Mouse (Mus musculus) heart, postnatal 10 days (tissue): ENCODE measurements at regions not wholly inside any gene's neighbourhood (a gene's known extent, or its start where the extent isn't known, plus 50 kb on each side); places are given as distances from the start of the nearest gene placed in this dataset.

Source experiments
- DNase-seq, 2 experiments: peaks; one replicate each; pipeline ENCODE4 v3.0.0; 2021
- intact Hi-C: fragments of 180-260 bp; cut with DNase I; formaldehyde crosslinking; loops from one replicate; pipeline ENCODE4 v1.15.1; 2025

DNA sequence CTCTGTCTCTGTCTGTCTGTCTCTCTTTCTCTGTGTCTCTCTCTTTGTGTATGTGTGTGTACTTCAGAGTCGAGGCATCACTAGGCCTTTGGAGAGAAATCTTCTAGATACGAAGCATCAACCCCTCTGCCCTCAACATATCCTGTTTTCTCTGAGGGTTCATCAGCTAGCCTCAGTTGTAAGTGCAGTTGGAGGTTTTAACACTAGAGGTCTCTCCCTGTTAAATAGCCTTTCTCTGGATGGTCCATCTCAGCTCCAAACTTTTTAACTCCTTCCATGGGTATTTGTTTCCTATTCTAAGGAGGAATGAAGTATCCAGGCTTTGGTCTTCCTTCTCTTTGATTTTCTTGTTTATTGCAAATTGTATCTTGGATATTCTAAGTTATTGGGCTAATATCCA, 147.8 kb upstream of the Defb41 start:
- intact Hi-C loops: loop anchor here (5.0 kb wide), 1 partner anchor 565 kb away; no protein-coding TSS in a partner anchor
- DNase-seq: peak in 1 of 2 experiments; percentile 4

DNA sequence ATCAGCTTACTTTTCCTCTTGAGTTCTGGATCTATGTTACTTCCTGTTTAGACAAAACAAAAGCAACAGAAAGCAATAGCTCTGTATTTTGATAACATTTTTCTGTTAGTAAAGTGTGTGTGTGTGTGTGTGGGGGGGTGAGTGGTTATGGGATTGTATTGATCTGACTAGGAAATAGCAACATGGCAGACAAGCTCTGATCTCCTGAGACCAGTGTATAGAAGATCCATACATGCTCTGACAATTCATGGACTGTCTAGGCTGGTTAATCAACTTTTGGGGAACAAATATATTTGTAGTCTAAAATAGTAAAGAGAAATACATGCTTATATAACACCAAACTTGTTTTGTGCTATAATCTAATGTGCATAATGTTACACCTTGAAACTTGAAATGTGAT, 124.7 kb upstream of the Defb41 start:
- DNase-seq: no peak
- intact Hi-C loops: no loop called here

DNA sequence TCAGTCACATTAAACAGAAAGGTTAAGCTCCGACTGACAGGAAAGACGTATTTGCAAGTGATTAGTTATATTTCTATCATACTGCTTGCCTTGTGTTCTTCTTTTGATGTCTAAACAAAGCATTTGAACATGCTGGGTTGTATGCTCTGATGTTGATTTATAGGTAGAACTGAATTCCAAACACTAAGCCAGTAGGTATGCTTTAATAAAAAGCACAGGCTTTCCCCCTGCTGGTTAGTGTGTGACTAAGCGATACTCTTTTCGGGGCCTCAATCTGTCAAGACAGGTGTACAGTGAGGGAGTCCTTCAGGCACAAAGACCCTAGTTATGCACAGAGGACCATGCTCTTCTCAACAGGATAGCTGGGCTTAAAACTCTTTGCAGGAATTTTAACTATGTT, 119.1 kb upstream of the Defb41 start:
- intact Hi-C loops: no loop called here
- DNase-seq: no peak

DNA sequence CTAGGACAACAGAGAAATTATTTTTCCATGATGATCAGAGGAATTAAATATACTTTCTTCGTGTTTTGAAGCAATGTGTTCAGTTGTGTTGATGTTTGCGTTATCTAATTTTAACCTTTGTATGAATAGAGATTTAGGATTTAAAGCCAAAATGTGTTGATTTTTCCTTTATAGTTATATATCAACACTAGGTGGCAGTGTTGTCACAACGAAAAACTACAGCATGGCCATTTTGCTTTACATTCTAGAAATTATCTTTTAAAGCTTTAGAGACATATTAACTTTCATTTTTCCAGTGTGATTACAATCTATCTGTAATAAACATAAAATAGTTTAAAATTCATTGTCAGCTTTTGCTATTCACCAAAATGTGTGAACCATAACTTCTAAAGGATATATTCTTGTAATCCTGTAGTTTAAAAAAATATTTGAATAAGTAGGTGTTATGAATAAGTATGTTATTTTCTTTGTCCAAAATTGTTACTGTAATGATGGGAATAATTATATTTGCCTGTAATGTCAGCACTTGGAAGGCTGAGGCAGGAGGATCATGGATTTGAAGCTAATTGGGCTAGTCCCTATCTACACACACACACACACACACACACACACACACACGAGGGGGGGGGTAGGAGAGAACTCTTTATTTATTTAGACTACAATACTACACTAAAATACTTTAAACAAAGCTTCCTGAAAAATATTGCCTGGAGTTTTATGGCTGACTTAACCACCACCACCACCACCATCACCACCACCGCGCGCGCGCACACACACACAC, 95.2 kb upstream of the Defb41 start:
- intact Hi-C loops: loop anchor here (2.0 kb wide), 2 partner anchors 617 to 819 kb away; no protein-coding TSS in a partner anchor
- no peak for DNase-seq

DNA sequence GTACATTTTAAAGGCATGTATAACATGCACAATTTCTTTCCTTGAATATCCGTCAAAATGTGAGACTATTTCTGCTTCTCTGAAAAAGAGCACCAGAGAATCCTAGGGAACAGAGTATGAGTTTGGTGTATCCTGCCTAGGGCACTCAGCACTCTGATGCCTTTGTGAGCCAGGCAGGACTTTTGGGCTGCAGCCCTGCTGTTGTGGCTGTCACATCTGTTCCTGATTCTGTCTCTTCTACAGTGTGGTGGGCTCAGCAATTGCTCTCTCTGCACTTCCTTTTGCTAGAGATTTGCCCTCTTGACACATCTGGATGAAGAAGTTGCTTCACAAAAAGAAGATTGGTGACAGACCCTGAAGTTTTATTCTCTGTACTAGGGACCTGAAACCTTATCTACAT, 73.9 kb upstream of the Defb41 start:
- intact Hi-C loops: no loop called here
- no peak for DNase-seq
